Mouse (Mus musculus) intestine, embryonic 15.5 days (tissue): ENCODE data around the gene Pacs1. TPM values are rescaled to one million over a fixed set of nuclear protein-coding genes. Genes with fewer than 3 reads are reported as not detected.
A peak's percentile ranks its signal among the peaks of the same experiment; 100 is the strongest.

ENCODE experiments used
- ATAC-seq: fragments of 200-750 bp; cut with Nextera tagmentation; 2 replicates; pipeline ENCODE4 v1.8.0; 2017; ENCODE audit warnings: moderate TSS enrichment, moderate library complexity
- H3K27ac ChIP-seq: fragments of 300-500 bp; sonication (generic); 2 replicates; pipeline ENCODE4 v1.5.1; 2015; ENCODE audit warnings: mild to moderate bottlenecking, inconsistent platforms
- H3K27me3 ChIP-seq: fragments of 300-500 bp; sonication (generic); replicated peaks from 2 replicates; pipeline ENCODE4 v1.6.1; 2015; ENCODE audit warnings: inconsistent platforms
- H3K36me3 ChIP-seq: fragments of 300-500 bp; sonication (generic); 2 replicates; pipeline ENCODE4 v1.6.1; 2015; ENCODE audit warnings: inconsistent platforms
- H3K4me1 ChIP-seq: fragments of 300-500 bp; sonication (generic); replicated peaks from 2 replicates; pipeline ENCODE4 v1.6.1; 2015; ENCODE audit warnings: inconsistent platforms
- H3K4me2 ChIP-seq: fragments of 300-500 bp; sonication (generic); replicated peaks from 2 replicates; pipeline ENCODE4 v1.6.1; 2015; ENCODE audit warnings: mild to moderate bottlenecking, inconsistent platforms
- H3K4me3 ChIP-seq: fragments of 300-500 bp; sonication (generic); replicated peaks from 2 replicates; pipeline ENCODE4 v1.5.1; 2015; ENCODE audit warnings: inconsistent platforms
- H3K9ac ChIP-seq: fragments of 300-500 bp; sonication (generic); 2 replicates; pipeline ENCODE4 v1.6.1; 2015; ENCODE audit warnings: inconsistent platforms
- H3K9me3 ChIP-seq: fragments of 300-500 bp; sonication (generic); 2 replicates; pipeline ENCODE4 v1.6.1; 2016; ENCODE audit warnings: inconsistent platforms
- WGBS: fragments of 180-500 bp; shearing (Covaris S2); methylation state at CpG from one replicate; pipeline ENCODE4 v1.1.7; 2015; 5-methylcytosine and 5-hydroxymethylcytosine counted together
- polyA plus RNA-seq: library from polyadenylated mRNA; unstranded; fragments of >200 nt; fragmentation: Nextera tagmentation; extraction: Ambion mirVana; gene quantifications from 2 replicates; pipeline ENCODE4 v1.2.1, GENCODE M21; 2015

Gene Pacs1
- 15.6 and 15.8 TPM in 2 replicates for polyA plus RNA-seq

GRCm38 (mm10) chr19:5272801-5273733 is at the start of gene Pacs1:
Gene Pacs1 (minus strand): TSS chr19:5273119.
- H3K4me2 ChIP-seq, result peak within 1 kb of the TSS; percentile 90

GRCm38 (mm10) chr19:5313189-5313588 is 40.3 kb upstream of the Pacs1 start:
- Histone ChIP-seq H3K27ac (no peak overlapping the region), H3K4me3 (no peak overlapping the region), H3K36me3 (no peaks in the 10 kb centered on the region), H3K4me1 (no peaks in the 10 kb centered on the region), H3K27me3 (no peaks in the 10 kb centered on the region), H3K9me3 (no peaks in the 10 kb centered on the region), H3K4me2 (no peak overlapping the region), H3K9ac (no peak overlapping the region)
- no peak for ATAC-seq
- 85% methylated on average over 8 of the region's 8 CpGs for WGBS

More at GRCm38 (mm10) chr19:5272801-5273733, at the start of gene Pacs1:
- Histone ChIP-seq H3K27ac (peak within 1 kb of the TSS; percentile 87), H3K36me3 (peaks cover 17% of the 10 kb centered on the region), H3K27me3 (no peaks in the 10 kb centered on the region), H3K4me3 (peak within 1 kb of the TSS; percentile 91), H3K9ac (peak within 1 kb of the TSS; percentile 94), H3K9me3 (no peaks in the 10 kb centered on the region), H3K4me1 (peaks cover 21% of the 10 kb centered on the region; the same call in 1 of the 2 replicates)
- under 1% methylated on average over 73 of the region's 97 CpGs for WGBS
- ATAC-seq, result peak; percentile 95

- Histone ChIP-seq H3K9me3 (no peaks in the 10 kb centered on the region), H3K27ac (no peak overlapping the region), H3K36me3 (no peaks in the 10 kb centered on the region), H3K4me2 (no peak overlapping the region), H3K4me3 (no peak overlapping the region), H3K9ac (no peak overlapping the region), H3K27me3 (0 out of 2 replicates have a peak, but pooled peaks cover 7% of the 10 kb centered on the region), H3K4me1 (peaks cover 6% of the 10 kb centered on the region; the same call in 1 of the 2 replicates)
- WGBS, result 85% methylated on average over 7 of the region's 7 CpGs
- no peak for ATAC-seq
Measured at GRCm38 (mm10) chr19:5309025-5309424, 36.1 kb upstream of the Pacs1 start.

GRCm38 (mm10) chr19:5306968-5307734 is 34.2 kb upstream of the Pacs1 start:
- Histone ChIP-seq H3K27me3 (0 out of 2 replicates have a peak, but pooled peaks cover 7% of the 10 kb centered on the region), H3K4me2 (peak overlapping the region; percentile 60), H3K9ac (no peak overlapping the region), H3K9me3 (no peaks in the 10 kb centered on the region), H3K4me1 (peaks cover 6% of the 10 kb centered on the region; the same call in 1 of the 2 replicates), H3K4me3 (peak overlapping the region; percentile 28), H3K36me3 (no peaks in the 10 kb centered on the region), H3K27ac (no peak overlapping the region)
- 36% methylated on average over 98 of the region's 98 CpGs for WGBS
- no peak for ATAC-seq

- whole genome bisulfite sequencing, result 85% methylated on average over 6 of the region's 6 CpGs
- H3K27ac ChIP-seq, result no peak overlapping the region
- ATAC-seq, result no peak
- no peaks in the 10 kb centered on the region for H3K36me3 ChIP-seq
- H3K9me3 ChIP-seq, result no peaks in the 10 kb centered on the region
- H3K27me3 ChIP-seq, result 0 out of 2 replicates have a peak, but pooled peaks cover 7% of the 10 kb centered on the region
- no peak overlapping the region for H3K9ac ChIP-seq
- peaks cover 6% of the 10 kb centered on the region; the same call in 1 of the 2 replicates for H3K4me1 ChIP-seq
- no peak overlapping the region for H3K4me3 ChIP-seq
- no peak overlapping the region for H3K4me2 ChIP-seq
Measured at GRCm38 (mm10) chr19:5306279-5306678, 33.4 kb upstream of the Pacs1 start.

GRCm38 (mm10) chr19:5302455-5302854 is 29.5 kb upstream of the Pacs1 start:
- H3K4me3 ChIP-seq, result no peak overlapping the region
- no peak overlapping the region for H3K4me2 ChIP-seq
- 27% methylated on average over 4 of the region's 4 CpGs for WGBS
- no peak for ATAC-seq
- no peak overlapping the region for H3K27ac ChIP-seq
- H3K9ac ChIP-seq, result no peak overlapping the region
- peaks cover 13% of the 10 kb centered on the region for H3K4me1 ChIP-seq
- H3K9me3 ChIP-seq, result no peaks in the 10 kb centered on the region
- no peaks in the 10 kb centered on the region for H3K36me3 ChIP-seq
- 0 out of 2 replicates have a peak, but pooled peaks cover 3% of the 10 kb centered on the region for H3K27me3 ChIP-seq

- no peaks in the 10 kb centered on the region for H3K9me3 ChIP-seq
Measured at GRCm38 (mm10) chr19:5300588-5300987, 27.7 kb upstream of the Pacs1 start.

GRCm38 (mm10) chr19:5297903-5298800 is 25.2 kb upstream of the Pacs1 start, which contains the start of gene Gal3st3:
Gene Gal3st3 (plus strand): TSS chr19:5298331.
- peaks cover 19% of the 10 kb centered on the region for H3K4me1 ChIP-seq
- H3K36me3 ChIP-seq, result no peaks in the 10 kb centered on the region; the same call in 1 of the 2 replicates
- H3K27ac ChIP-seq, result no peak within 1 kb of the TSS
- WGBS, result 11% methylated on average over 31 of the region's 32 CpGs
- peak within 1 kb of the TSS; percentile 67 for H3K4me2 ChIP-seq
- no peak for ATAC-seq
- peak within 1 kb of the TSS; percentile 31 for H3K4me3 ChIP-seq
- H3K27me3 ChIP-seq, result no peaks in the 10 kb centered on the region
- H3K9ac ChIP-seq, result peak within 1 kb of the TSS; percentile 46
- no peaks in the 10 kb centered on the region for H3K9me3 ChIP-seq

More at GRCm38 (mm10) chr19:5300588-5300987, 27.7 kb upstream of the Pacs1 start:
- Histone ChIP-seq H3K36me3 (no peaks in the 10 kb centered on the region), H3K27ac (no peak overlapping the region), H3K4me2 (no peak overlapping the region), H3K27me3 (no peaks in the 10 kb centered on the region), H3K4me1 (peaks cover 12% of the 10 kb centered on the region; the same call in 1 of the 2 replicates), H3K4me3 (no peak overlapping the region), H3K9ac (no peak overlapping the region)
- WGBS, result 78% methylated on average over 6 of the region's 6 CpGs
- no peak for ATAC-seq

- 48% methylated on average over 5 of the region's 5 CpGs for WGBS
- Histone ChIP-seq H3K27me3 (no peaks in the 10 kb centered on the region), H3K36me3 (peaks cover 10% of the 10 kb centered on the region), H3K4me1 (peaks cover 23% of the 10 kb centered on the region), H3K4me2 (no peak overlapping the region), H3K9me3 (no peaks in the 10 kb centered on the region), H3K9ac (no peak overlapping the region), H3K4me3 (no peak overlapping the region), H3K27ac (no peak overlapping the region)
- no peak for ATAC-seq
Measured at GRCm38 (mm10) chr19:5296630-5297029, 23.7 kb upstream of the Pacs1 start.

- Histone ChIP-seq H3K27me3 (no peaks in the 10 kb centered on the region), H3K4me2 (peak overlapping the region; percentile 70), H3K9me3 (no peaks in the 10 kb centered on the region), H3K4me1 (peaks cover 23% of the 10 kb centered on the region), H3K9ac (peak overlapping the region; percentile 64), H3K27ac (peak overlapping the region; percentile 60), H3K36me3 (peaks cover 14% of the 10 kb centered on the region), H3K4me3 (peak overlapping the region; percentile 94)
- peak; percentile 66 for ATAC-seq
- WGBS, result 5% methylated on average over 13 of the region's 13 CpGs
Measured at GRCm38 (mm10) chr19:5295736-5296075, 22.8 kb upstream of the Pacs1 start.

- H3K9me3 ChIP-seq, result no peaks in the 10 kb centered on the region
- peak within 1 kb of the TSS; percentile 77 for H3K27ac ChIP-seq
- peak within 1 kb of the TSS; percentile 94 for H3K4me3 ChIP-seq
- peaks cover 20% of the 10 kb centered on the region for H3K36me3 ChIP-seq
- peaks cover 23% of the 10 kb centered on the region for H3K4me1 ChIP-seq
- H3K27me3 ChIP-seq, result no peaks in the 10 kb centered on the region
- peak within 1 kb of the TSS; percentile 82 for H3K4me2 ChIP-seq
- under 1% methylated on average over 46 of the region's 46 CpGs for WGBS
- H3K9ac ChIP-seq, result peak within 1 kb of the TSS; percentile 91
- ATAC-seq, result peak; percentile 98
Measured at GRCm38 (mm10) chr19:5294972-5295735, 22.2 kb upstream of the Pacs1 start, which contains the start of gene Sf3b2. Gene Sf3b2 (minus strand): TSS chr19:5295455.
